Mouse (Mus musculus): ENCODE measurements around the gene Hist1h2ac.
A peak's percentile ranks its signal among the peaks of the same experiment; 100 is the strongest.
"Not testable (repeated sequence)": the region's sequence is repeated elsewhere in the genome, so short reads cannot be mapped to it uniquely, and the experiment has no call there.

Gene Hist1h2ac

GRCm38 (mm10) chr13:23683755-23684281, at the start of gene Hist1h2ac, which contains the start of gene Hist1h2bc:
Hist1h2ac (minus strand) TSS chr13:23683948.
Hist1h2bc (plus strand) TSS chr13:23684199.
- peak; percentile 99 for DNase-seq (ENCODE audit: low read depth, low spot score)

GRCm38 (mm10) chr13:23732156-23732804, 48.5 kb upstream of the Hist1h2ac start:
- DNase-seq (ENCODE audit: low read depth, low spot score), result peak; percentile 70

- DNase-seq (ENCODE audit: low read depth, low spot score), result peak; percentile 76
These were observed 46.7 kb upstream of the Hist1h2ac start for GRCm38 (mm10) chr13:23730479-23730878.

GRCm38 (mm10) chr13:23729706-23730105, 46.0 kb upstream of the Hist1h2ac start:
- DNase-seq (ENCODE audit: low read depth, low spot score), result no peak

GRCm38 (mm10) chr13:23729192-23729525, 45.4 kb upstream of the Hist1h2ac start:
- DNase-seq (ENCODE audit: low read depth, low spot score), result no peak

- DNase-seq (ENCODE audit: low read depth, low spot score), result no peak
These were observed 44.9 kb upstream of the Hist1h2ac start for GRCm38 (mm10) chr13:23728472-23729191.

- DNase-seq (ENCODE audit: low read depth, low spot score), result no peak
These were observed 41.5 kb upstream of the Hist1h2ac start for GRCm38 (mm10) chr13:23725213-23725612.

- no peak for DNase-seq (ENCODE audit: low read depth, low spot score)
These were observed 40.5 kb upstream of the Hist1h2ac start for GRCm38 (mm10) chr13:23724239-23724638.

GRCm38 (mm10) chr13:23717593-23718245, 34.0 kb upstream of the Hist1h2ac start:
- DNase-seq (ENCODE audit: low read depth, low spot score), result not testable (repeated sequence)

GRCm38 (mm10) chr13:23717176-23717575, 33.4 kb upstream of the Hist1h2ac start:
- DNase-seq (ENCODE audit: low read depth, low spot score), result no peak

- DNase-seq (ENCODE audit: low read depth, low spot score), result no peak
These were observed 32.7 kb upstream of the Hist1h2ac start for GRCm38 (mm10) chr13:23716261-23717042.

- DNase-seq (ENCODE audit: low read depth, low spot score), result peak; percentile 26
These were observed 26.8 kb upstream of the Hist1h2ac start, which contains the start of gene Hfe for GRCm38 (mm10) chr13:23710374-23711089. Hfe (minus strand) TSS chr13:23710854.

GRCm38 (mm10) chr13:23709714-23710373, 26.1 kb upstream of the Hist1h2ac start:
- no peak for DNase-seq (ENCODE audit: low read depth, low spot score)

- peak; percentile 24 for DNase-seq (ENCODE audit: low read depth, low spot score)
These were observed 24.9 kb upstream of the Hist1h2ac start for GRCm38 (mm10) chr13:23708654-23709053.

GRCm38 (mm10) chr13:23708041-23708440, 24.3 kb upstream of the Hist1h2ac start:
- no peak for DNase-seq (ENCODE audit: low read depth, low spot score)

- no peak for DNase-seq (ENCODE audit: low read depth, low spot score)
These were observed 23.0 kb upstream of the Hist1h2ac start for GRCm38 (mm10) chr13:23706771-23707170.

- no peak for DNase-seq (ENCODE audit: low read depth, low spot score)
These were observed 22.1 kb upstream of the Hist1h2ac start for GRCm38 (mm10) chr13:23705751-23706356.

- DNase-seq (ENCODE audit: low read depth, low spot score), result not testable (repeated sequence)
These were observed 19.1 kb upstream of the Hist1h2ac start for GRCm38 (mm10) chr13:23702801-23703200.

- no peak for DNase-seq (ENCODE audit: low read depth, low spot score)
These were observed 18.5 kb upstream of the Hist1h2ac start for GRCm38 (mm10) chr13:23702220-23702619.

All from 3T3-L1 (cell line).